Mouse (Mus musculus) olfactory bulb, adult 2 months (tissue): ENCODE results near the gene Slc7a8.

Experiments
- CTCF ChIP-seq: fragments of 200-500 bp; IDR thresholded peaks from 2 replicates; pipeline ENCODE4 v1.5.1; 2012; ENCODE audit warnings: low read depth, mild to moderate bottlenecking, low read length, moderate library complexity; ENCODE audit not compliant: insufficient read depth
- POLR2A ChIP-seq: fragments of 200-500 bp; IDR thresholded peaks from 2 replicates; pipeline ENCODE4 v1.6.1; 2012; ENCODE audit warnings: mild to moderate bottlenecking, low read depth, low read length, moderate library complexity; ENCODE audit not compliant: insufficient read depth

- no peak for TF ChIP-seq POLR2A
- TF ChIP-seq CTCF, result no peak
Measured at GRCm38 (mm10) chr14:54714121-54714520, 67.6 kb downstream of the Slc7a8 start.
